In genomic region chr3:90508950-90509746, GRCm38 (mm10) we compare ENCODE assay signal across 1 mouse cellular context.
A peak's percentile ranks its signal among the peaks of the same experiment; 100 is the strongest.
TF ChIP-seq lines count a peak whose summit lies in the region.

Gene Chtop (minus strand): TSS chr3:90509498.

TF ChIP-seq in MEL, 35 proteins besides CTCF, POLR2A, EP300 and RAD21 (continued from another document):
- TF ChIP-seq NELFE (IDR thresholded peaks at IDR 0.05; ENCODE audit: low read depth, low read length) (peak; percentile 86), KAT2A (conservative IDR thresholded peaks at IDR 0.05; ENCODE audit: low read depth, low read length) (peak; percentile 55), UBTF (IDR thresholded peaks at IDR 0.05; ENCODE audit: borderline replicate concordance, insufficient read depth, low read depth, low read length) (no peak), ZKSCAN1 (IDR thresholded peaks at IDR 0.05; ENCODE audit: low read depth, low read length) (no peak), JUND (IDR thresholded peaks at IDR 0.05; ENCODE audit: low read depth, low read length) (no peak), MXI1 (IDR thresholded peaks at IDR 0.05; ENCODE audit: low read depth, low read length) (peak; percentile 63; the same call in 1 of the 2 replicates)
